Mouse (Mus musculus): Measurements from ENCODE around the gene Vim. TPM values are rescaled to one million over a fixed set of nuclear protein-coding genes. Genes with fewer than 3 reads are reported as not detected.

The Vim gene
- polyA plus RNA-seq, 1 experiment from 2014 or later = 469 TPM

DNA sequence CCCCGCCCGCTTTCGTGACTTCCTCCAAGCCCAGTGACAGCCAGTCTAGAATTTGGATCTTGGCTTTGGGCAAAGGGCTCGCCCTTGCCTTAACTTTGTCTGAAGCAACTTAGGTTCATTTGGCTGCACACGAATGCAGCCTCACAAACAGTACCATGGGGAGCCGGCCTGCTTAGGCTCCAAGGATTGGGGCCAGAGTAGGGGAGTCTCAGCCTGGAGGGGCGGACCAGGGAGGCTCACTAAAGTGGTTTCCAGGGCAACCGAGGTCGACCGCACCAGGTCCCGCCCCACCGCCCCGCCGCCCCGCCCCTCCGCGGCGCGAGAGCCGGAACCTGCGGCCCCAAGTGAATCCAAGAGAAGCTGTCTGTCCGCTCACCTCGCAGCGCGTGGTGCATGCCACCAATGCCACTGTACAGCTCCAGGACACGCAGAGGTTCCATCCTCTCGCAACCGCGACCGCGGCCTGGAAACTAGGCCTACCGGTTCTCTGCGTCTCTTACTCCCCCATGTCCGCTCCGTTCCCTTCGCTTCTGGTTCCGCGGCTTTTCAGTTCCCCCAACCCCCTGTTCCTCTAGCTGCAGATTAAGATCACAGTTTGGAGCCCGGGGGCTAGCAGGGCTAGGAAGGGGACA lies 29.4 kb upstream of the Vim start, which contains the start of gene Trdmt1:
Trdmt1 (minus strand) TSS at position 476 of the 632 bp plus-strand sequence.
- ATAC-seq (ENCODE audit: low FRiP score, low read depth) = peak; percentile 98
- WGBS = 0% methylated on average over 39 of the region's 39 CpGs
- H3K36me3 ChIP-seq = no peaks in the 10 kb centered on the region
- peak within 1 kb of the TSS; percentile 71 for H3K4me3 ChIP-seq
- H3K27ac ChIP-seq (replicated peaks) = peak within 1 kb of the TSS; percentile 90
- H3K4me1 ChIP-seq (replicated peaks) = peaks cover 12% of the 10 kb centered on the region
- H3K27me3 ChIP-seq = no peaks in the 10 kb centered on the region
- peak within 1 kb of the TSS; percentile 78 for H3K4me2 ChIP-seq
- H3K9ac ChIP-seq = peak within 1 kb of the TSS; percentile 84
- H3K9me3 ChIP-seq = no peaks in the 10 kb centered on the region

DNA sequence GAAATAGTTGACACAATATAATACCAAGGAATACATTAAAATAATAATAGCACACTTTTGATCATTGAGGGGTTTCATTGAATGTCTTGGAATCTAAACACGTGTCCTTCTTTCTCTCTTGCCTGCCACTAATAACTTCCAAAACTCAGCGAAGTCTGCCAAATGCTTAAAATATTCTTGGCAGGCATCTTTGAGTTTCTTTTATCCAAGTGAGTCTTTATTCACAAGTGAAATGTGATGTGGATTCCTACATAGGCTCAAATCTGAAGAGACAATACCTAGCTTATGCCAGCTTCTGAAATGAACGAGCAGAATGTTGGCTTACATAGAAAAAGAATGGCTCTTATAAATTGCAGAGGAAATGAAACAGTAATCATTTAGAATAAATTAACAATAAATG lies 25.0 kb upstream of the Vim start:
- no peak overlapping the region for H3K27ac ChIP-seq (replicated peaks)
- H3K9ac ChIP-seq = no peak overlapping the region
- H3K9me3 ChIP-seq = no peaks in the 10 kb centered on the region
- H3K27me3 ChIP-seq = no peaks in the 10 kb centered on the region
- no peaks in the 10 kb centered on the region for H3K36me3 ChIP-seq
- H3K4me1 ChIP-seq (replicated peaks) = peaks cover 10% of the 10 kb centered on the region
- WGBS = 64% methylated on average over 3 of the region's 3 CpGs
- no peak for ATAC-seq (ENCODE audit: low FRiP score, low read depth)
- H3K4me3 ChIP-seq = no peak overlapping the region
- H3K4me2 ChIP-seq = no peak overlapping the region

- no peak overlapping the region for H3K9ac ChIP-seq
- ATAC-seq (ENCODE audit: low FRiP score, low read depth) = no peak
- H3K27ac ChIP-seq (replicated peaks) = no peak overlapping the region
- H3K4me1 ChIP-seq (replicated peaks) = no peaks in the 10 kb centered on the region
- 57% methylated on average over 2 of the region's 2 CpGs for WGBS
- H3K27me3 ChIP-seq = no peaks in the 10 kb centered on the region
- H3K4me3 ChIP-seq = no peak overlapping the region
- no peaks in the 10 kb centered on the region for H3K36me3 ChIP-seq
- no peak overlapping the region for H3K4me2 ChIP-seq
- no peaks in the 10 kb centered on the region for H3K9me3 ChIP-seq
Observed at GRCm38 (mm10) chr2:13553966-13554365, 19.8 kb upstream of the Vim start.

- H3K27me3 ChIP-seq = no peaks in the 10 kb centered on the region
- no peak overlapping the region for H3K9ac ChIP-seq
- no peak overlapping the region for H3K4me2 ChIP-seq
- H3K36me3 ChIP-seq = no peaks in the 10 kb centered on the region
- no peaks in the 10 kb centered on the region for H3K9me3 ChIP-seq
- no peak overlapping the region for H3K27ac ChIP-seq (replicated peaks)
- no peak for ATAC-seq (ENCODE audit: low FRiP score, low read depth)
- no peaks in the 10 kb centered on the region for H3K4me1 ChIP-seq (replicated peaks)
- no peak overlapping the region for H3K4me3 ChIP-seq
Observed at GRCm38 (mm10) chr2:13556239-13556638, 17.5 kb upstream of the Vim start.

DNA sequence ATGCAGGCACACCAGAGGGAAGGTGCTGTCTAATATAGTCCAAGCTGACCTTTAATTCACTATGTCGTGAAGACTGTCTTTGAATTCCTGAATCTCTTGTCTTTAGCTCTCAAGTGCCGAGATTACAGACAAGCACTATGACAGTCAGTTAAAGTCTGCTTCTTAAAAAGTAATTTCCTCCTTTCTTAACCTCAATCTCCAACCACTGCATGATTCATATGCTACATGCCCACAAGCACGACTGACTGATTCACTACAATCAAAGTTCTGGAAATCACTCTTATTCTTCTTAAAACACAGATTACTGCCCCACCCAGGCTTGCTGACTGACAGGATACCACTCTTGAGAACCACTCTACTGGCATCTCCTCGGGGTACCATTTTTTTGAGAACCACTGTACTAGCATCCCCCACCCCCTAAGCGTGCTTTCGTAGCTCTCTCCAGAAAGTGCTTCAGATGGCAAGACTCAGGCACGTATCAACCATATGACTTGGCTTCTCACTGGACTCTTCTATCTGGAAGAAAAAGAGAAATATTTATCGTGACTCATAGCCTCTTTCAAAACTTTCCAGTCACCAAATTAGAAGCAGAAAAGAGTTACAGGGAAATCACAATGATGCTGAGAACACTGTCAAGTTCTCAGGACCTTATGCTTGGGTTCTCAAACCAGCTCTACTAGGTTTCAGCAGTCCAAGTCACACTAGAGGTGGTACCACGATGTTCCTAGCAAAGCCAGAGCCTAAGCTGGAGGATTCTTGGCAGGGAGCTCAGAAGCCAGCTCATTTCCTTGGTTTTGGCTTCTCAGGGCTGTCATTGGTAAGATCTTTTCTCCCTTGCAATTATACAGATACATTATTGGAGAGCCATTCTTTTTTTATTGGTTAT lies 16.3 kb upstream of the Vim start:
- WGBS = 84% methylated on average over 9 of the region's 9 CpGs
- ATAC-seq (ENCODE audit: low FRiP score, low read depth) = no peak
- Histone ChIP-seq H3K36me3 (no peaks in the 10 kb centered on the region), H3K9ac (no peak overlapping the region), H3K4me3 (no peak overlapping the region), H3K27me3 (no peaks in the 10 kb centered on the region), H3K27ac (replicated peaks) (no peak overlapping the region), H3K4me1 (replicated peaks) (no peaks in the 10 kb centered on the region), H3K9me3 (no peaks in the 10 kb centered on the region), H3K4me2 (no peak overlapping the region)

DNA sequence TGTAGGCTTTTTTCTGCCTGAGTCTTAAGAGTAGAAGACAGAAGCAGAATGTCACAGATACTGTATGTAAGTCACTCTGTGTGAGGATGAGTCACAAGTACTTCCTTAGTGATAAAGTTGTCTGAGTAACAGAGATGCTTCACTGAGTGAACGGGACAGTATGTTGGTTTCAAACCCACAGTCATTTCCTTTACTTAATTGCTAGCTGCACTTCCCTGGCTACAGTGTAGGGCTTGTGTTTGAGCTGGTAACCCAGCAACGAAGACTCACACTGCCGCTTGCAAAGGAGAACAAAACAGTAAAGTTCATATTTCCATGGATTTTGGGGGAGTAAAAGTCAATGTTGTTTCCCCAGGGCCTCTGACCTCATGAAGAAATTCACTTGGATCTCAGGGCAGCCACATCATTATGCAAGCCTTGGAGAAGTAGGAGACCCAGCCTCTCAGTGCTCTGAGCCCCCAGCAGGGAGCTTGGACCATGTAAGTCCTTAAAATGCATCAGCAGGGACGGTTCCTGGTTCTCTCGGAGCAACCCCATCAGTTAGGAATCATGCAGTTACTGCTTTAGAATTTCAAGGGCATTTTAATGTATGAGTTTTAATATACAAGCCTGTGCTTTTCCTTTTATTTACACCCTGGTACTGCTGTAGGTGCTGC lies 15.0 kb upstream of the Vim start:
- 42% methylated on average over 5 of the region's 5 CpGs for WGBS
- ATAC-seq (ENCODE audit: low FRiP score, low read depth) = no peak
- H3K27ac ChIP-seq (replicated peaks) = no peak overlapping the region

GRCm38 (mm10) chr2:13559303-13559702 lies 14.4 kb upstream of the Vim start:
- Histone ChIP-seq H3K9ac (no peak overlapping the region), H3K4me2 (no peak overlapping the region), H3K4me1 (replicated peaks) (no peaks in the 10 kb centered on the region), H3K27ac (replicated peaks) (no peak overlapping the region), H3K36me3 (no peaks in the 10 kb centered on the region), H3K9me3 (no peaks in the 10 kb centered on the region), H3K27me3 (no peaks in the 10 kb centered on the region), H3K4me3 (no peak overlapping the region)
- WGBS = 92% methylated on average over 5 of the region's 5 CpGs
- ATAC-seq (ENCODE audit: low FRiP score, low read depth) = no peak

More for the DNA sequence above, 15.0 kb upstream of the Vim start:
- no peaks in the 10 kb centered on the region for H3K9me3 ChIP-seq
- no peaks in the 10 kb centered on the region for H3K36me3 ChIP-seq
- no peak overlapping the region for H3K9ac ChIP-seq
- H3K27me3 ChIP-seq = no peaks in the 10 kb centered on the region
- H3K4me1 ChIP-seq (replicated peaks) = no peaks in the 10 kb centered on the region
- no peak overlapping the region for H3K4me2 ChIP-seq
- no peak overlapping the region for H3K4me3 ChIP-seq

DNA sequence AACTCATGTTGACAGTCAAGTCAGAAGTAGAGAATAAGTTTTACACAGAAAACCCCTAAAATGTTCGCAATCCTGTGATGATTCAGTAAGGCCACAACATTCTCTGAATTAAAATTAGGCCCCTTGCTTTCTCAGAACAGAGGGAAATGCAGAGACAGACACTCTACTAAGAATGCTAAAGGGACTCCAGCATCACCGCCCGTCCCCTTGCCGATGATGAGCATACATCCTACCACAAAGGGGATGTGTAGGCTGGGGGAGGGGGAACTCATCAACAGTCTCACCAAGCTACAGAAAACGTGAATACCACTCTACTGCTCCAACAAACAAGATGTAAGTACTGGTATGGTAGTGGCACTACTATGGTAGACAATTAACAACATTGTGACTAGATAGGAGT lies 14.0 kb upstream of the Vim start:
- 80% methylated on average over 5 of the region's 5 CpGs for WGBS
- Histone ChIP-seq H3K9ac (no peak overlapping the region), H3K4me1 (replicated peaks) (no peaks in the 10 kb centered on the region), H3K9me3 (no peaks in the 10 kb centered on the region), H3K4me2 (no peak overlapping the region), H3K27ac (replicated peaks) (no peak overlapping the region), H3K4me3 (no peak overlapping the region), H3K36me3 (no peaks in the 10 kb centered on the region), H3K27me3 (no peaks in the 10 kb centered on the region)
- ATAC-seq (ENCODE audit: low FRiP score, low read depth) = no peak

DNA sequence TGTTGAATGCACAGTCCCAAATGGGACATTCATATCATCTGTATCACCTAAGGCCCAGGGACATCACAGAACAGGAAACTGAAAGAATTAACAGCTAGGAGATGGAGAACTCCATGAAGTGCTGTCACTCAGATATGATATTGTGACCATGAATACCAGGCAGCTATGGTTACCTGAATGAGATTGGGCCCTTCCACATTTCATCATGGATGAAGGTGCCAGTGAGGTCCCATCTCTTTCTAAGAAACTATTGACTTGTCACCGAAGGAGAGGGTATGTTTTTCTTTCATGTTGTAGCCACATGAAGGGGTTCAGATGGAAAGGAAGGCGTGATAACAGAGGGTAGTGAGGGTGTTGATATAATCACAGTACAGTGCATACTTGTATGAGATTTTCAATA lies 13.3 kb upstream of the Vim start:
- no peaks in the 10 kb centered on the region for H3K36me3 ChIP-seq
- H3K27ac ChIP-seq (replicated peaks) = no peak overlapping the region
- no peak overlapping the region for H3K9ac ChIP-seq
- H3K4me2 ChIP-seq = no peak overlapping the region
- H3K4me1 ChIP-seq (replicated peaks) = no peaks in the 10 kb centered on the region
- no peak overlapping the region for H3K4me3 ChIP-seq
- no peak for ATAC-seq (ENCODE audit: low FRiP score, low read depth)
- H3K9me3 ChIP-seq = no peaks in the 10 kb centered on the region
- no peaks in the 10 kb centered on the region for H3K27me3 ChIP-seq
- 91% methylated on average over 2 of the region's 2 CpGs for whole genome bisulfite sequencing

DNA sequence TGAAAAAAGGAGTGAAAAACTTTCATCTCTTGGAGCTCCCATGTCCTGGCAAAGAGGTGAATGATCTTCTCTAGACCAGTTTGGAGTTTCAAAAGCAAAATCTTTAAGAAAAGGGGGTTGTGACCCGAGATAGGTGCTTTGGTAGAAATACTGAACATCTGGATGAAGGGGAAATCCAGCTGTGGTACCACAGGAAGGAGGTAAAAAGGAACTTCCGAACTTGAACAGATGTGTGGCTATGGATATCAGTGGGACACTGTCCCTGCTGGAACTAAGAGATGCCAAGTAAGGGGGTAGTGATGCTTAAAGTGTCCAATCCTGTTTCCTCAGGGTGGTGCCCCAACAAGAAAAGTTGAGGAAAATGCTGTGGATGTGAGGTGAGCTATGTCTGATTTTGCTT lies 3.6 kb upstream of the Vim start:
- no peaks in the 10 kb centered on the region for H3K27me3 ChIP-seq
- H3K9me3 ChIP-seq = no peaks in the 10 kb centered on the region
- H3K4me3 ChIP-seq = no peak overlapping the region
- ATAC-seq (ENCODE audit: low FRiP score, low read depth) = no peak
- peaks cover 27% of the 10 kb centered on the region for H3K4me1 ChIP-seq (replicated peaks)
- H3K9ac ChIP-seq = no peak overlapping the region
- H3K4me2 ChIP-seq = no peak overlapping the region
- H3K36me3 ChIP-seq = no peaks in the 10 kb centered on the region
- 87% methylated on average over 2 of the region's 2 CpGs for whole genome bisulfite sequencing
- no peak overlapping the region for H3K27ac ChIP-seq (replicated peaks)

DNA sequence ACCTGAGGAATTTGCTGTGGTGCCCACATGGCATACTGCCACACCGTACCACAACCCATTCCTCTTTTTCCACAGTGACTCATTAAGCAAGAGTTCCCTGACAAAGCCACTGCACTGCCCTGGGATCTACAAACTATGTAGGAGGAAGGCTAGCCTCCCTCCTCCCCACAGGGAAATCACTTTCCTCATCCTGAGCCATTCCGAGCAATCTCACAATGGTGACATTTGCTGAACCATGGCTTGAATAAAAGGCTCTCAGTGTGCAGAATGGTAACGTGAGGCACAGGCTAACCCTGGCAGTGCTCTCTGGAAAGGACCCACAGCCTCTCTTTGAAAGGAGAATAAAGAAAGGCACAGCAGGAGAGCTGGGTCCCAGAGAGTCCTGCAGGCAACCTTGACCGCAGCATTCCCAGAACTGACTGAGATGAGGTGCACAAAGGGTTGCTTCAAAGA lies 1.6 kb upstream of the Vim start:
- Histone ChIP-seq H3K27me3 (no peaks in the 10 kb centered on the region), H3K36me3 (no peaks in the 10 kb centered on the region), H3K4me1 (replicated peaks) (peaks cover 37% of the 10 kb centered on the region), H3K27ac (replicated peaks) (peak overlapping the region; percentile 90), H3K9ac (no peak overlapping the region), H3K4me3 (no peak overlapping the region), H3K9me3 (no peaks in the 10 kb centered on the region), H3K4me2 (peak overlapping the region; percentile 85)
- ATAC-seq (ENCODE audit: low FRiP score, low read depth) = no peak
- 8% methylated on average over 4 of the region's 4 CpGs for WGBS
